Mouse (Mus musculus): ENCODE results near the gene Sema3b.

DNA sequence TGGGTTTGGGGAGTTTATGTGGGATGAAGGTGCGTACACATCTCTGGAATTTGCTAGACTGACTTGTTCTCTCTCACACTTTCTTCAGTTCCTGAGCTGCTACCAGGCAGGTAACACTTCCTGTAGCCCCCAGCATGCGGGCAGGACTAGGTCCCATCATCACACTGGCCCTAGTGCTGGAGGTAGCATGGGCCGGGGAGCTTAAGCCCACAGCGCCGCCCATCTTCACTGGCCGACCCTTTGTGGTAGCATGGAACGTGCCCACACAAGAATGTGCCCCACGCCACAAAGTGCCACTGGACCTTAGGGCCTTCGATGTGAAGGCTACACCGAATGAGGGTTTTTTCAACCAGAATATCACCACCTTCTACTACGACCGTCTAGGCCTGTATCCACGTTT, 39.0 kb downstream of the Sema3b start:
- TF ChIP-seq CTCF (IDR thresholded peaks at IDR 0.05; ENCODE audit: low read depth) (no peak), EP300 (IDR thresholded peaks at IDR 0.05; ENCODE audit: low read depth) (no peak)
